Mouse (Mus musculus): Measurements from ENCODE around the gene Gm9999.

DNA sequence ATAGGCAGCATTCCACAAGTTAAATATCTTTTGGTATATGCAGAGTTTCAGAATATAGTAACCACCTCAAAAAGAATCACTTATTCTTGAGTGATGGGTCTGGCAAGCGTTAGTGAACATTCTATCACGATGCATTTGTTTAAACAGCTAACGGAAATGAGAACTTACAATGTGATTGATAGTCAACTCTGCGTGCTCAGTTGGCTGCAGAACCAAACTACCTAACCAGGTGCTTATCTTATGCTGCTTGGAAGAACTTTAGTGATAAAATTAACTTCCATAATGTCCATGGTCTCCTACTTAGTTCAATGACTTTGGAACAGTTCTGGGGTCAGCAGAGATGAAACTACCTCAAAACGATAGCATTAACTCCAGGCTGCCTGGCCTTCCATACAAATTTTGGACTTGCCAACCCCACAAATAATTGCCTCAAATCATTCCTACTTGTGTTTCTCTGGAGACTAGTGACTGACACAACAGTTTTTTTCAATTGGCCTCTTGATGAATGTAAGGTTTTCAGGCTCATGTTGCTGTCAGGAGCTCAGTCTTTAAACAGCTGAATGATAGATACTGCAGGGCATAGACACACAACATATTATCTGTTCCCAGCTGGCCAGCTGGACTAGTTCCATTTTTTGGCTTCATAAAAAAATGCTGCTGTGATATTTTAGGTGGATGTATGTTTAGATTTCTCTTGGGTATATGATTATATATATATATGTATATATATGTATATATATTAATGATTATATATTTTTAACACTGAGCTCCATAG, 17.9 kb downstream of the Gm9999 start:
- TF ChIP-seq CTCF (IDR thresholded peaks at IDR 0.05; ENCODE audit: control insufficient read depth, insufficient read depth, insufficient replicate concordance, low read depth, low read length) (no peak), POLR2A (IDR thresholded peaks at IDR 0.05; ENCODE audit: control insufficient read depth, low read depth, low read length) (no peak)

All from testis, adult 2 months (tissue).